Comparison of ENCODE assay signal across 9 mouse cellular contexts in genomic region chr15:82968449-82968848, GRCm38 (mm10). TPM values are rescaled to one million over a fixed set of nuclear protein-coding genes. Genes with fewer than 3 reads are reported as not detected.
DNase-seq lines count a peak whose midpoint lies in the region; ATAC-seq lines count a peak whose summit lies in the region.
"Had no signal": no experiment of that assay in that cellular context is flagged by ENCODE, and none has a peak within 500 bp of the region (broad histone marks: within the 10 kb centered on the region; RNA-seq: fewer than 3 reads in every experiment).

No protein-coding gene starts in this region.

- no peak for ATAC-seq in heart, embryonic 15.5 days (replicated peaks; ENCODE audit: insufficient number of reproducible peaks, insufficient read depth, low FRiP score, low read depth)
- 0 out of 2 replicates have a peak, but pooled peaks have one; percentile 36 for ATAC-seq in embryonic facial prominence, embryonic 15.5 days (ENCODE audit: insufficient number of reproducible peaks, low FRiP score, low TSS enrichment, low read depth)
- peak; percentile 28; the same call in 1 of the 2 replicates for ATAC-seq in neural tube, embryonic 15.5 days (ENCODE audit: low FRiP score)

- peak overlapping the region; percentile 26 for H3K9ac ChIP-seq in heart, embryonic 15.5 days
- 0 out of 2 replicates have a peak overlapping the region, but pooled peaks have one; percentile 3 for H3K9ac ChIP-seq in embryonic facial prominence, embryonic 15.5 days
- H3K9ac ChIP-seq in neural tube, embryonic 15.5 days (replicated peaks) = 0 out of 2 replicates have a peak overlapping the region, but pooled peaks have one; percentile 3

- H3K4me1 ChIP-seq in heart, embryonic 15.5 days (replicated peaks) = peaks cover 20% of the 10 kb centered on the region
- peaks cover 46% of the 10 kb centered on the region for H3K4me1 ChIP-seq in embryonic facial prominence, embryonic 15.5 days
- H3K4me1 ChIP-seq in neural tube, embryonic 15.5 days = peaks cover 43% of the 10 kb centered on the region

- no peaks in the 10 kb centered on the region for H3K36me3 ChIP-seq in heart, embryonic 15.5 days
- no peaks in the 10 kb centered on the region for H3K36me3 ChIP-seq in embryonic facial prominence, embryonic 15.5 days
- no peaks in the 10 kb centered on the region for H3K36me3 ChIP-seq in neural tube, embryonic 15.5 days

- H3K4me3 ChIP-seq in heart, embryonic 15.5 days = peak overlapping the region; percentile 11
- peak overlapping the region; percentile 16 for H3K4me3 ChIP-seq in embryonic facial prominence, embryonic 15.5 days (replicated peaks)
- no peak overlapping the region for H3K4me3 ChIP-seq in neural tube, embryonic 15.5 days (replicated peaks)
- H3K4me3 ChIP-seq: left cerebral cortex, adult 2 months had no signal

- no peak overlapping the region for H3K27ac ChIP-seq in heart, embryonic 15.5 days
- peak overlapping the region; percentile 71 for H3K27ac ChIP-seq in embryonic facial prominence, embryonic 15.5 days (replicated peaks)
- H3K27ac ChIP-seq in neural tube, embryonic 15.5 days (replicated peaks) = peak overlapping the region; percentile 57
- H3K27ac ChIP-seq: left cerebral cortex, adult 2 months had no signal

- WGBS in heart, embryonic 15.5 days = 5% methylated on average over 22 of the region's 22 CpGs
- WGBS in embryonic facial prominence, embryonic 15.5 days = under 1% methylated on average over 22 of the region's 22 CpGs
- WGBS in neural tube, embryonic 15.5 days = 2% methylated on average over 22 of the region's 22 CpGs

- H3K9me3 ChIP-seq in heart, embryonic 15.5 days (replicated peaks) = no peaks in the 10 kb centered on the region
- no peaks in the 10 kb centered on the region for H3K9me3 ChIP-seq in embryonic facial prominence, embryonic 15.5 days (replicated peaks)
- no peaks in the 10 kb centered on the region for H3K9me3 ChIP-seq in neural tube, embryonic 15.5 days (replicated peaks)

- peak overlapping the region; percentile 51 for H3K4me2 ChIP-seq in heart, embryonic 15.5 days
- H3K4me2 ChIP-seq in embryonic facial prominence, embryonic 15.5 days (replicated peaks) = peak overlapping the region; percentile 55
- H3K4me2 ChIP-seq in neural tube, embryonic 15.5 days = peak overlapping the region; percentile 49

- peaks cover 36% of the 10 kb centered on the region for H3K27me3 ChIP-seq in heart, embryonic 15.5 days
- H3K27me3 ChIP-seq in embryonic facial prominence, embryonic 15.5 days = peaks cover 3% of the 10 kb centered on the region; the same call in 1 of the 2 replicates
- peaks cover 22% of the 10 kb centered on the region for H3K27me3 ChIP-seq in neural tube, embryonic 15.5 days (replicated peaks)

- DNase-seq in heart, adult 8-10 months (ENCODE audit: low spot score) = no peak
- DNase-seq in brain, adult 2 months (ENCODE audit: low read depth, low spot score) = peak; percentile 86
- DNase-seq in layer of hippocampus, postnatal 25 days (ENCODE audit: extremely low spot score in 1 of 2, low spot score in 1 of 2) = peak; percentile 63 to 69
- no peak for DNase-seq in yolk sac, embryonic 10.5 days (ENCODE audit: low spot score)
- no peak for DNase-seq in adrenal gland, postnatal 14 days

RNA-seq across cellular contexts. Expression of gene Tcf20, which starts 19.2 kb away (rescaled TPM):
- polyA plus RNA-seq in heart, embryonic 15.5 days (2015; fragmentation: Nextera tagmentation; extraction: Ambion mirVana) = 4.2 and 5.2 TPM in 2 replicates
- total RNA-seq in heart, adult 8-10 months (2022) = 10 to 100 TPM; 56.2 to 63.4 (median 59.7) TPM
- 10.5 and 11.1 TPM in 2 replicates for polyA plus RNA-seq in embryonic facial prominence, embryonic 15.5 days (2015; fragmentation: Nextera tagmentation; extraction: Ambion mirVana)
- total RNA-seq in layer of hippocampus, postnatal 25 days (2021) = 100 to 1,000 TPM; 213 TPM
- polyA plus RNA-seq in neural tube, embryonic 15.5 days (2015; fragmentation: Nextera tagmentation; extraction: Ambion mirVana) = 11.2 and 11.5 TPM in 2 replicates
- total RNA-seq in adrenal gland, postnatal 14 days (2021) = 75.9 and 85.4 TPM in 2 replicates

Comparison
In these comparisons a context has a peak if more than half of its experiments do, and no peak if none do; other contexts are left out.
1. DNase-seq: peak in brain, adult 2 months (single experiment) and layer of hippocampus, postnatal 25 days (2 of 2); none in heart, adult 8-10 months (single experiment), yolk sac, embryonic 10.5 days (single experiment) and adrenal gland, postnatal 14 days (single experiment).
2. Peak in every context shown above with its lines, with median percentiles within 50 percentile points of each other: H3K4me2 ChIP-seq and H3K9ac ChIP-seq.